Mouse (Mus musculus): ENCODE measurements around the gene Parva. TPM values are rescaled to one million over a fixed set of nuclear protein-coding genes. Genes with fewer than 3 reads are reported as not detected.

The Parva gene
- total and polyA plus RNA-seq, 3 experiments = 0.08 to 1.1 (median 0.15) TPM

- TF ChIP-seq ZMIZ1 (IDR thresholded peaks at IDR 0.05; ENCODE audit: low read depth, low read length) (no peak), MAFK (IDR thresholded peaks at IDR 0.05; ENCODE audit: insufficient replicate concordance, low read length) (no peak), EP300 (IDR thresholded peaks at IDR 0.05; ENCODE audit: low read length) (no peak), CHD2 (IDR thresholded peaks at IDR 0.05; ENCODE audit: low read length) (no peak), ZC3H11A (IDR thresholded peaks at IDR 0.05; ENCODE audit: low read depth, low read length) (no peak), MXI1 (IDR thresholded peaks at IDR 0.05; ENCODE audit: low read depth, low read length) (no peak), BHLHE40 (IDR thresholded peaks at IDR 0.05; ENCODE audit: low read depth, low read length) (no peak), E2F4 (IDR thresholded peaks at IDR 0.05; ENCODE audit: insufficient replicate concordance, low read depth, low read length) (no peak), SMC3 (IDR thresholded peaks at IDR 0.05; ENCODE audit: low read depth, low read length) (no peak), CHD1 (IDR thresholded peaks at IDR 0.05; ENCODE audit: low read depth, low read length) (no peak), ZKSCAN1 (IDR thresholded peaks at IDR 0.05; ENCODE audit: borderline replicate concordance, low read depth, low read length) (no peak), IRF4 (IDR thresholded peaks at IDR 0.05; ENCODE audit: low read depth, low read length) (no peak), GABPA (IDR thresholded peaks at IDR 0.05; ENCODE audit: insufficient replicate concordance, low read depth, low read length) (no peak), JUN (IDR thresholded peaks at IDR 0.05; ENCODE audit: insufficient read depth, low read depth, low read length) (no peak), MAZ (IDR thresholded peaks at IDR 0.05; ENCODE audit: low read depth, low read length) (no peak)
- H3K4me1 ChIP-seq (ENCODE audit: control insufficient read depth in 1 of 2, insufficient read depth in 2 of 2) = no peaks in the 10 kb centered on the region
- no peaks in the 10 kb centered on the region for H3K9me3 ChIP-seq (replicated peaks; ENCODE audit: low read length)
- H3K27me3 ChIP-seq (replicated peaks) = no peaks in the 10 kb centered on the region
- no peaks in the 10 kb centered on the region for H3K79me2 ChIP-seq (replicated peaks; ENCODE audit: control insufficient read depth, extremely low read depth, insufficient read depth, poor library complexity, severe bottlenecking)
- no peak overlapping the region for H3K9ac ChIP-seq (ENCODE audit: insufficient read depth, low read depth)
- in situ Hi-C loops (cut with MboI; ENCODE audit: low pct_ligation_motif_present, low pct_unique_long_range_greater_than_20kb, low sequenced_read_pairs) (no loop called here), dilution Hi-C loops (cut with MboI; ENCODE audit: extremely low pct_ligation_motif_present, extremely low pct_unique_long_range_greater_than_20kb, low sequenced_read_pairs) (no loop called here)
- H3K36me3 ChIP-seq (replicated peaks in 1 of 2; ENCODE audit: control insufficient read depth in 1 of 2, insufficient read depth in 1 of 2, low read length in 1 of 2) = no peaks in the 10 kb centered on the region
- H3K4me3 ChIP-seq (replicated peaks in 1 of 3; ENCODE audit: low read depth in 2 of 3, low read length in 2 of 3, poor library complexity in 1 of 3) = no peak overlapping the region
- no peak for DNase-seq (ENCODE audit: extremely low read depth)
- no peak overlapping the region for H3K27ac ChIP-seq (ENCODE audit: insufficient read depth, low read depth)
- H3K4me2 ChIP-seq (ENCODE audit: insufficient read depth, low read depth, poor library complexity, severe bottlenecking) = no peak overlapping the region
Measured at GRCm38 (mm10) chr7:112627481-112627880, 200.2 kb downstream of the Parva start.

- in situ Hi-C loops (cut with MboI; ENCODE audit: low pct_ligation_motif_present, low pct_unique_long_range_greater_than_20kb, low sequenced_read_pairs) (no loop called here), dilution Hi-C loops (cut with MboI; ENCODE audit: extremely low pct_ligation_motif_present, extremely low pct_unique_long_range_greater_than_20kb, low sequenced_read_pairs) (no loop called here)
- Histone ChIP-seq H3K27me3 (replicated peaks) (no peaks in the 10 kb centered on the region), H3K36me3 (replicated peaks in 1 of 2; ENCODE audit: control insufficient read depth in 1 of 2, insufficient read depth in 1 of 2, low read length in 1 of 2) (no peaks in the 10 kb centered on the region), H3K9ac (ENCODE audit: insufficient read depth, low read depth) (no peak overlapping the region), H3K27ac (ENCODE audit: insufficient read depth, low read depth) (no peak overlapping the region), H3K4me1 (ENCODE audit: control insufficient read depth in 1 of 2, insufficient read depth in 2 of 2) (no peaks in the 10 kb centered on the region), H3K79me2 (replicated peaks; ENCODE audit: control insufficient read depth, extremely low read depth, insufficient read depth, poor library complexity, severe bottlenecking) (no peaks in the 10 kb centered on the region), H3K4me2 (ENCODE audit: insufficient read depth, low read depth, poor library complexity, severe bottlenecking) (no peak overlapping the region), H3K4me3 (replicated peaks in 1 of 3; ENCODE audit: low read depth in 2 of 3, low read length in 2 of 3, poor library complexity in 1 of 3) (no peak overlapping the region), H3K9me3 (replicated peaks; ENCODE audit: low read length) (peaks cover 3% of the 10 kb centered on the region)
- TF ChIP-seq USF2 (conservative IDR thresholded peaks at IDR 0.05; ENCODE audit: low read depth, low read length) (no peak), CHD1 (IDR thresholded peaks at IDR 0.05; ENCODE audit: low read depth, low read length) (no peak), BHLHE40 (IDR thresholded peaks at IDR 0.05; ENCODE audit: low read depth, low read length) (no peak), POLR2AphosphoS2 (IDR thresholded peaks at IDR 0.05; ENCODE audit: low read depth, low read length) (no peak), POLR2A (IDR thresholded peaks at IDR 0.05; ENCODE audit: low read depth, low read length) (no peak), USF1 (IDR thresholded peaks at IDR 0.05; ENCODE audit: low read depth, low read length) (no peak), ZMIZ1 (IDR thresholded peaks at IDR 0.05; ENCODE audit: low read depth, low read length) (no peak), JUN (IDR thresholded peaks at IDR 0.05; ENCODE audit: insufficient read depth, low read depth, low read length) (no peak), SIN3A (IDR thresholded peaks at IDR 0.05; ENCODE audit: low read length) (no peak), ETS1 (conservative IDR thresholded peaks at IDR 0.05; ENCODE audit: low read depth, low read length) (no peak), ZKSCAN1 (IDR thresholded peaks at IDR 0.05; ENCODE audit: borderline replicate concordance, low read depth, low read length) (no peak), SMC3 (IDR thresholded peaks at IDR 0.05; ENCODE audit: low read depth, low read length) (no peak), MAFK (IDR thresholded peaks at IDR 0.05; ENCODE audit: insufficient replicate concordance, low read length) (no peak), KAT2A (IDR thresholded peaks at IDR 0.05; ENCODE audit: insufficient replicate concordance, low read length) (no peak), ELF1 (IDR thresholded peaks at IDR 0.05; ENCODE audit: low read depth, low read length) (no peak), MAX (IDR thresholded peaks at IDR 0.05; ENCODE audit: low read length) (no peak)
- no peak for DNase-seq (ENCODE audit: extremely low read depth)
Measured at GRCm38 (mm10) chr7:112634505-112635213, 207.4 kb downstream of the Parva start.
